Mouse (Mus musculus): ENCODE measurements around the gene Cfap99. TPM values are rescaled to one million over a fixed set of nuclear protein-coding genes. Genes with fewer than 3 reads are reported as not detected.

Gene Cfap99
- total RNA-seq, 4 experiments from 2014 or later = not detected

DNA sequence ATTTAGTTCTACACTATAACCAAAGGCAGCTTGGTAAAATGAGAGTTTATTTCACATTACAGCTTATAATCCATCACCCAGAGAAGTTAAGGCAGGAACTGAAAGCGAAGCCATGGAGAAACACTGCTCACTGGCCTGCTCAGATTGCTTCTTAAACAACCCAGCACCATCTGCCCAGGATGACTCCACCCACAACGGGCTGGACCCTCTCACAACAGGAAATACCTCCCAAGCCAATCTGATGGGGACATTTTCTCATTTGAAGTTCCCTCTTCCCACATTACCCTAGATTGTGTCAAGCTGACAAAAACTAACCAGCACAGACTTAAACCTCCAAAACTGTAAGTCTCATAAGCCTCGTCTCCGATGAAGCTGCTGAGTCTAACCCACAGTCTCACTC, 10.3 kb upstream of the Cfap99 start:
- DNase-seq (ENCODE audit: low spot score in 2 of 2) = no peak

DNA sequence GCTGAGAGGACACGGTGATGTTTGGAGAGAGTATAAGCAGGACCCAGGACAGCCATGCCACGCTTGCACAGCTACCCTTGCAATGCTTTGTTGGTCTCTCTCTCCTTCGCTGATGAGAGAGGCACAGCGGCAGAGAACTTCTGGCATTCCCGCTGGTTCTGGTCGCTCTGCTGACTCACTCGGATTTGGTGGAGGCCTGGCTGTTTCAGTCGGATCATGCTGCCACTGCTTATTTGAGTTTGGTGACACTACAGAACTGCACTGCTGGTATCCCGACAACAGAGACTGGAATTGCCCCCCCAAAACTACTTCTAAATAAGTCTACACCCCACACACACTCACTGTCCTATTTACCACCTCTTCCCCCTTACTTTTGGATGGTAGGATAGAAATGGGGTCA, 9.2 kb upstream of the Cfap99 start:
- no peak for DNase-seq (ENCODE audit: low spot score in 2 of 2)

DNA sequence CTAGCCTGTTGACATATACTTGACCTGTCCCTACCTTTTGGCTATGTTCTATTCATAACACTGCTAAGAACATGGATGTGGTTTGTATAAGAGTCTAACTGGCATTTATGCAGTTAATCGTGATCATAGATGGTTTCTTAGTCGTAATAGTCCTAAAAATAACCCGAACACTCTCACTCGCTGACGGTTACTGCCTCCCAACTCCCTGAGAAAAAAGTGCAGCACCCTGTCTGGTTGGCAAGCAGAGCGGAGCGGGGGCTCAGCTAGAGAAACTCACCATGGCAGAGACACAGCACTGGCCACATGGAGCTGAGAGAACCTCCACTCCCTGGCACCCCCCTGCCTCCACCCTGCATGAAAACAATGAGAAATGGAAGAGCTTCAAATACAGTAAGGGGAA, 7.4 kb upstream of the Cfap99 start:
- no peak for DNase-seq (ENCODE audit: low spot score in 2 of 2)

DNA sequence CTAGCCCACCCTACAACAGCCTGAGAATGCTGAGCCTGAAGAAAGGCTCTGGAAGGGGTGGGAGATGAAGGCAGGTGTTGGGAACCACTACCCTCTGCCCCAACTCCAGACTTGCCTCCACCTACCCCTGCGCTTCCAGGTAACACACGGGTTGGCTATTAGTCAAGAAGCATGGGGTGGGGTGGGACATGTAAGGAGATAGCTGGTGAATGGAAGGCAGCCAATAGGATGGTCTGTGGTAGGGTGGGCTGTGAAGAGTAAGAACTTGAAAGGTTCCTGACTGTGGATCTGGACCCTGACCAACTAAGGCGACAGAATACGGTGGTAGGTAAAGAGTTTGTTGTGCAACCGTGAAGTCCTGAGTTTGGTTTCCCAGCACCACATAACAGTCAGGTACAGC, 5.0 kb upstream of the Cfap99 start:
- no peak for DNase-seq (ENCODE audit: low spot score in 2 of 2)

DNA sequence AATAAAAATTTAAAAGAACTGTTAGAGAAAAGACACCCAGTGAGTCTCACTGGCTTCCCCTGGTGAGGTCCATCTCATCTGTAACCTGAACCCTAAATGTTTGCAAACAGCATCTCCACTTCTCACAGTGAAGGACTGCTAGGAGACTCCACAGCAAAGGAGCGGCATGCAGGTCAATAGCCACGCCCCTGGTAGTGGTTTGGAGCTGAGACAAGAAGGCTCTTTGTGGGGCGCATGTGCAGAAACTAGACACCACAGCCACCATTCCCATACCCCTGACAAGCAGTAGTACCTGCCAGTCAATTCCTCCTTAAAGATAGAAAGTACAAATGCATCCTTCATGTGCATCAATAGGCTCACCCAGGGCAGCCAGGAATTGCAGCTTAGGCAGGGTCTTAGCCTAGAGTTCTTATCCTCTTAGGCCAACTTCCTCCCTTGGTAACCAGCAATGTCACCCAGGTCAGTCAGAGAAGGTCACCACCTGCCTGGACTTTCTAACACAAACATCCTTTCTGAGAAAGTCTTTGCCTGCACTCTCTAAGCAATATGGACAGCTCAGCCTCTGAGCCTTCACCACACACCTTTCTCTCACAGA, 4.1 kb upstream of the Cfap99 start:
- DNase-seq (ENCODE audit: low spot score in 2 of 2) = no peak

DNA sequence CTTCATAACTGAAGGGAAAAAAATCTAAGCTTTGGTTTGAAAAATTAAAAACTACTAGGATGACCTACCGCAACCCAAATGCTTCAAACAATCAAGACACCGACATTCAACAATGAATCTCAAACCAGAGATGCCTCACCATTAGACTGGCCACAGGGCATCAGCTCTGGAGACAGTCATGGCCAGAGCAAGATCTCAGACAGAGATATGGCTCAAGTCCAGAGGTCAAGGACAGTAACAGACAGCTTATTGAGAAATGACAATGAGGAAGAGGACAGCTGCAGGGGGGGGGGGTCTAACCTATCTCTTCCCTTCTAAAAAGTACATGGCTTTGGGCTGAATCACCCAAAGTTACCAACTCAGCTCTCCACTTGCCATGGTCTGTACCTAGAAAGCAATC, 3.1 kb upstream of the Cfap99 start:
- no peak for DNase-seq (ENCODE audit: low spot score in 2 of 2)

DNA sequence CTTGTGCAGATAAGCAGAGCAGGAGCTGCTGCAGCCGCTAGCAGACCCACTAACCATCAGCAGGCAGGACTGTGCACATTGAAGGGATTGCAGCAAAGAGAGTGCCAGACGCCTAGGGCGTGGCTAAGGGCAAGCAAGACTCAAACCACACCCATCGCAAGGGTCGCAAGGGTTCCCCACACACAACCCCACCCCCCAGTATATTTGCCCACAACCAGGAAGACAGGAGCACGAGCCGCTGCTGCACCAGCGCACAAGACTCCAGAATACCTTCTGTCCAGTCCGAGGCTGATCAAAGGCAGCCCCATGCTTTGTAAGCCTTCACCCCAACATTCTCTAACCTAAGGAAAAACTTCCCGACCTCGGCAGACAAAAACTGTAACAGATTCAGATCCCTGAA, 1.9 kb upstream of the Cfap99 start:
- DNase-seq (ENCODE audit: low spot score in 2 of 2) = no peak

DNA sequence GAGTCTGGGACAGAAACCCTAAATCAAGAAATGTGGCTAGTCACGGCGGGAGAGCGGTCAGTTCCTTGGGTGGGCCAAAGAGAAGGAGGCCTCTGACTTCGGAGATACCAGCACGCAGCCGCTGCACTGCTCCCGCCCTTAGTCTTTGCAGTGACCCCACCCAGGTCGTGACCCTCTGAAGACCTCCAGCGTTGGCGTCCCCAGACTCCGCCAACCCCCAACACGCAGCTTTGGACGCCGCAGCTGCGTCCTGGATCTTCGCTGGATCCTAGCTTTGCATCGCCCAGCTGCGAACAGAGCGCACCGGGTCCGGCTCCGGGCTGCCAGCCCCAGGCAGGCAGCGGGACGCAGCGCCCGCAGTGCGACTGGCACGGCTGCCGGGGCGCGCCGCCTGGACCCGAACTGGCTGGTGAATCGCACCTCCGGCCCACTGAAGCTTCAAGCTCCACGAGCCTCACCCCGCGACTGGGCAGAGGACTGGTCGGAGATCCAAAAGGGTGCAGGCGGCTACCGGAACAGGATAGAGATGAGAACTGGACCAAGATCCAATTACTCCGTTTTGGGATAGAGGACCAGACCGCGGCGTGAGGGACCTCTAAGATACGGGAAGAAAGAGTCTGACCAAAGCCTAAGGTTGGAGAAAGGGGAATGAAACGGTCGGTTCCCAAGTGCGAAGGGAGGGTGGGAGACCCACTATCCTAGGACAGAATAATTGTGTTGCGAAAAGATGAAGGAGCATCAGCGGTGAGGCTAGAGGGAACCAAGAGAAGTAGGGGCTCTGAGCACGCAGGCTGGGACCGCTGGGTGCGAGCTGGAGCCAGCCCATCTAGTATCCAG, 1.2 kb upstream of the Cfap99 start:
- no peak for DNase-seq (ENCODE audit: low spot score in 2 of 2)

DNA sequence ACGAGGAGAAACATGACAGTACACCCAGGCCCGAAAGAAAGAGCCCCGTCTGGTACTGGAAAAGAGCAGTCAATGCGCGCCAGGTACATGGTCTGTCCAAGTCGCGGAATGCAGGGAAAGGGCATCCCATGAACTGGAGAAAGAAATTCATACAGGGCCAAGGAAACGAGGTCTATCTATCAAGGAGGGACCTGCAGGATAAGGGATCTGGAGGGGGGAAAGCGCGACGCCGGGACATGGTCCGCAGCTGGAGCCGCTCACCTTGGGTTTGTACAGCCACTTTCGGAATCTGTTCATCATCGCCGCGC, 608 bp upstream of the Cfap99 start:
- no peak for DNase-seq (ENCODE audit: low spot score in 2 of 2)

DNA sequence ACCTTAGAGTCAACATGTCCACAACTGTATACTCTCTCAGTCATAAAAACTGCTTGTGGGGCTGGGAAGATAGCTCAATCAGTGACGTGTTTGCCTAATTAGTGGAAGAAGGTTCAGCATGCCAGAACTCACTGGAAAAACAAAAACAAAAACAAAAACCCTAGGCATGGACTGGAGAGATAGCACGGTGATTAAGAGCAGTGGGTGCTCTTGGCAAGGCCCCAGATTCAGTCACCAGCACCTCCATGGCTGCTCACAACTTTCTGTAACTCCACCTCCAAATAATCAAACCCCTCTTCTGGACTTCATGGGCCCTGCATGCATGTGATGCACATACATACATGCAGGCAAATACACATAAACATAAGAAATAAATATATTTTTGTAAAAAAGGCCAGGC, 886 bp downstream of the Cfap99 start:
- DNase-seq (ENCODE audit: low spot score in 2 of 2) = no peak

DNA sequence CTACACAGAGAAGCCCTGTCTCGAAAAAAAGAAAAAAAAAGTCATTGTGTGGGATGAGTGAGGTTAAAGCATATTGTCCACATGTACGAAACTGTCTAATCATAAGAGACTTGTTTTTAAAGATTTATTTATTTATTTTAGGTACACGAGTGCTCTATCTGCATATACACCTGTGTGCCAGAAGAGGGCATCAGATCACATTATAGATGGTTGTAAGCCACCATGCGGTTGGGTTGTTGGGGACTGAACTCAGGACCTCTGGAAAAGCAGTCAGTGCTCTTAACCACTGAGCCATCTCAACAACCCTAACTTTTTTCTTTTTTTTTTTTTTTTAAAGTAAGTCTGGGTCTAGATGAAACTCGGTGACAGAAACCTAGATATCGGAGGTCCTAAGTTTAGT, 5.0 kb downstream of the Cfap99 start:
- DNase-seq (ENCODE audit: low spot score in 2 of 2) = no peak

DNA sequence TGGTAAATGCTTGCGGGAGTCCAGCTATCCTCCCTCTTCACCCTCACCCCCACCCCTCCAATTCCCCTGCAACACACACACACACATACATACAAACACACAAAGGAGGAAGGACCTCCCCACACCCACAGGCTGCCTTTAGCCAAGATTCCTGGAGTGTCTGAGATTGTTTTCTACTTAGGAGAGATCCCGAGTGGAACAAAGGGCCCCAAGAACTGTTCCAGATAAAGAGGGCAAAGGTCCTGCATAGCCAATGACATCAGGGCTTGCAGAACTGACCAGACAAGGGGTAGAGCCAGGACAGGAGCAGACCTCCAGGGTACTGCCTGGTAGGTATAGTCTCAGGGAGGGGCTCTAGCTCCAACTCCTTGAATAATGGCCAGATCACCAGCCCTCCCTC, 6.3 kb downstream of the Cfap99 start:
- DNase-seq (ENCODE audit: low spot score in 2 of 2) = no peak

DNA sequence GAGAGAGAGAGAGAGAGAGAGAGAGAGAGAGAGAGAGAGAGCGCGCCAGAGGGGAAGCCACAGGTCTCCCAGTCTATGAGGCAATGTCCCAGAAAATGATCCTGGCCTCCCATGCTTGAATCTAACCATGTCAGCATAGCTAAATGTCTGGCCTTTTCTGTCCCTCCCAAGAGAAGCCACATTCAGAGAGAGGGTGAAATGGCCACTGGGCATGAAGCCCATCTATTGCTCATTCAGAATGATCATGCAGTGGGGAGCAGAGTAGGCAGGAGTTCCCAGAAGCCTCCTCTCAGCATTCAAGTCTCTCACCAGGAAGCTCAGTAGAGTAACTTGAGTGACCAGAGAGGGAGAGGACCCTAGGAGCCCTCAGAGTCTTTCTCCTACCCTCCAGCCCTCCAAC, 6.7 kb downstream of the Cfap99 start:
- no peak for DNase-seq (ENCODE audit: low spot score in 2 of 2)

DNA sequence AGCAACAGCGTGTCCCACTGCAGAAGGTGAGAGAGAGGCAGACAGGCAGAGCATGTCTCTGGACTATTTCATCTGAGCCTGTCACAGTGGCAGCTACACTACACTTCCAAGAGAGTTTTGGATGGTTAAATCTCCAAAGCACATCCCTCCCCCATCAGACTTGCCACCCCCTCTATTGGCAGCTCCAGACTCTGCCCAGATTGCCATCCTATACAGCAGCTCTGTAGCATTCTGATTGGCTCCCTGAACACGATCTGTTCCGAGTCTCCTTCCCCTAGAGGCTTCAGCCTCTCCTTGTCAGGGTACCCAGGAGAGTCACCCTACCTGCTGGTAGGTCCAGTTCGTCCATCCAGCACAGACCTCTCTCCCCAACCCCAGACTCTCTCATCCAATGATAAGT, 9.7 kb downstream of the Cfap99 start:
- no peak for DNase-seq (ENCODE audit: low spot score in 2 of 2)

DNA sequence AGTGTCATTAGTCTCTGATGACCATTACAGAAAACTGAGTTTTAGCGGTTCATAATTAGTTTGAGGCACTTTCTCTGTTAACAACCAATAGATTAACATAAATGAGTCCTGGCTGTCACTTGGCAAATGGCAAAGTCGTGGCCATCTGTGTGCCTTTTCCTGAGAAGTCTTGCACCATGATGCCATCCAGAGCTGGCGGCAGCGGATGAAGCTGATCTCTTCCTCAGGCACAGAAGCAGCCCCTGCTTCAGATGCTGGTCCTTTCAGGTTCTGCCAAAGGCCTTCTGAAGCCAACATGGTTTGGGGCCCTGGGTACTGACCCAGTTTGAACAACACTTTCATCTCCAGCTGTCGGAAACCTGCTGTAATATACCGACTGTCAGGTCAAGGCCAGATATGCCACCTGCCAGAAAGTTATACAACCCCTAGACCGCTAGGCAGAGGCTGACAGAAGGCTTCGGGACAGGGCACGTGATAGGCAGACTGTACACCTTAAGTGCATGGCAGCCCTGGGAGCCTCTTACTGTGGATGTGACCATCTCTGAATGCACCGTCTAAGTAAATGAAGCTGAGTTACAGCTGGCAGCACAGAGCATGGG, 10.6 kb downstream of the Cfap99 start:
- no peak for DNase-seq (ENCODE audit: low spot score in 2 of 2)

DNA sequence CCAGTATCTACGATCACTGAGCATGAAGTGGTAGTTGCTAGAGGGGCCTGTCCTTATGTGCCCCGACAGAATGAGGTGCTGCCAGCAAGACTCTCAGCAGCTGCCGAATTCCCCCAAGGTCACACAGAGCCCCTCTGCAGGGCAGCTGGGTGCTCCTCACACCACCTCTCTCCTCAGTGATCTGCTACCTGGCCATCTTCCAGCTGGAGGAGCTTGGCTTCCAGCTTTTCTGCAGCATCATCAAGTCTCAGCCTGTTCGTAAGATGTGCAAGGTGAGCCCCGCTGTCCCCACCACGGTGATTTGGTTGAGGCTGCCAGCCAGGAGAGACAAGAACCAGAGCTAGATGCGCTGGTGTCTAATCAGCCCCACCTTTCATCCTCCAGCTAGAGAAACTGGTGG, 14.0 kb downstream of the Cfap99 start:
- no peak for DNase-seq (ENCODE audit: low spot score in 2 of 2)

DNA sequence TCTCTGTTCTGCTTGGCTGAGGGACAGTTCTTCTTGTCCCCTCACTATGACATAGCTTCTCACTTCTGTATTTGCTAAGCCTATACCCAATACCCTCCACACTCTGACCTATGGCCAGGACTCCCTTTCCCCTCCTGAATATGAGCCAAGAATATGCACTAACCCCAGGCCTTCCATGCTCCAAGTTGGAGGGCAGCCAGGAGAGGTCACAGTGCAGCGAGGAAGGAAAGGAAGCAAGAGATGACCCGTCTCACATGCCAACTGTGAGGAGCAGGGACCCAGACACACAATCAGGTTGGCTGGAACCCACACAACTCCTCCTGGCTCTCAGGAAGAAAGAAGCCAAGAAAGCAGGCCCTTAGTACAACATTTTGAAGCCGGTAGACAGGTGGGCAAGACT, 20.6 kb downstream of the Cfap99 start:
- no peak for DNase-seq (ENCODE audit: low spot score in 2 of 2)

DNA sequence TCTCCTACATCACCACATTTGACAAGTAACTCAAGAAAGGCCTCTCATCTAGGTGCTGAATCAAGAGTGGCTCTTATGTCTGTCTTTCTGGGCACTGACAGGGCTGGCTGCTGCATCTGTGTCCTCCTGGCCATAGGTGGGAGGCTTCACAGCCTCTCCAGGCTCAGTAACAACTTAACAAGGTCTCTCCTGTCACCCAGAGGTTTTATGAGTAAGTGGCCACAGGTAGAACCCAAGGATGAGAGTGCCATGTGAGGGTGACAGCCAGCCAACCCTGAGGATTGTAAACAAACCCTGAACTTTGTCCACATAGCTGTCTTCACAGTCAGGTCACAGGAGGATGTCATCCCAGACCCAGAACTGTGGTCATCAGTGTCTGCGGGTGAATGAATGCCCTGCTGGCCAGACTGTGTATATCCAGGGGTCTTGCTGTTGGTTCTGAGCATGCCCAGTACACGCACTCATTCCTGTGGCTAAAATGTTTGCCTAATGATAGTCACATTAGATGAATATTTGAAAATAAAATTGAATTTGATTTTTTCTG, 31.2 kb downstream of the Cfap99 start:
- no peak for DNase-seq (ENCODE audit: low spot score in 2 of 2)

DNA sequence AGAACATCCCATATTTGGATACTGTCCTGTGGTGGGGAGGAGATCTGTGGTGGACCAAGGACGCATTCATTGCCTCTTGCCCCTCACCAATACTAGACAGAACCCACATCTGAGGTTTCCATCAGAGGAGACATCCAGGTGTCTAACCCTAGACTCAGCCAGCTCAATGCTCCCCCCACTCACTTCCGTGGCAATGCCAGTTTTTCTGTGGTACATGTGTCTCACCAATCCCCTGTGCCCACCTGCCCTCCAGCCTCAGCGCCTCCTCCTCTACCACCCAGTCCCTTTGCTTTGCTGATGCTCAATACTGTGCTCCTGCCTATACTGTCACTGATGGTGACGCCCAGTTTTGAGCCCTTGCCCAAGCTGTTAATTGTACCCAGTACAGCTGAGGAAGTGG, 32.8 kb downstream of the Cfap99 start:
- no peak for DNase-seq (ENCODE audit: low spot score in 2 of 2)

DNA sequence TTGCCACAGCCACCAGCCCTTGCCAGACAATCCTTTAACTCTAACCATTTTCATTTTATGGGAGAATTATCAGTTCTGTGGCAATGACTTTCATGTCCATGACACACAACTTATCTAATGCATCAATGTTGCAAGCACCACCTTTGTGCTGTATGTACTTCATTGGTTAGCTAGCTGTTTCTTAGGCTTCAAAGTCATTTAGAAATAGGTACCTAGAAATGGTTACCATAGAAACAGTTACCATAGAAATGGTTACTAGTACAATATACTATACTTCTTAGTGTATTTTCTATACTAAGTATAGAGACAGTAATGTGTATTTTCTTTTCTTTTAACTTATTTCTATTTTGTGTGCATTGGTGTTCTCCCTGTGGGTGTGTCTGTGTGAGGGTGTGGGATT, 36.9 kb downstream of the Cfap99 start:
- DNase-seq (ENCODE audit: low spot score in 2 of 2) = no peak

DNA sequence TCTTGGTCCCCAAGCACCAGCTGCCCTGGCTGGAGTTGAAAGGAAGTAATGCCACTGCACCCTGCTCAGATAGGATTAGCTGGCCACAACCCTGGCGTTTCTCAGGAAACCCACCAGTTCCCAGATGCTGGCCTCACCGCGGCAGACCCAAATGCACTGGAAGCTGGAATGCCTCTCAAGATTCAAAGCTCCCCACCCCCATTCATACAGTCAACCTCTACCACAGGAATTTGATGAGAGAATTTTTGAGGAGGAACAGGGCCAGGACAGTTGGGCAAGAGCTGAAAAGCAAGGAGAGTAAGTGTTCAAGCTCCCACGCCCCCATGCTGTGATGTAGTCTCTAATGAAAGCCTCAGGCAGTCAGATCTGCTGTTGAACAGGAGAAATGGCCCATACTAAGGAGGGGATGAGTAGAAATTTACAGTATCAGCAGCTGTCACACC, 37.9 kb downstream of the Cfap99 start:
- DNase-seq (ENCODE audit: low spot score in 2 of 2) = no peak

DNA sequence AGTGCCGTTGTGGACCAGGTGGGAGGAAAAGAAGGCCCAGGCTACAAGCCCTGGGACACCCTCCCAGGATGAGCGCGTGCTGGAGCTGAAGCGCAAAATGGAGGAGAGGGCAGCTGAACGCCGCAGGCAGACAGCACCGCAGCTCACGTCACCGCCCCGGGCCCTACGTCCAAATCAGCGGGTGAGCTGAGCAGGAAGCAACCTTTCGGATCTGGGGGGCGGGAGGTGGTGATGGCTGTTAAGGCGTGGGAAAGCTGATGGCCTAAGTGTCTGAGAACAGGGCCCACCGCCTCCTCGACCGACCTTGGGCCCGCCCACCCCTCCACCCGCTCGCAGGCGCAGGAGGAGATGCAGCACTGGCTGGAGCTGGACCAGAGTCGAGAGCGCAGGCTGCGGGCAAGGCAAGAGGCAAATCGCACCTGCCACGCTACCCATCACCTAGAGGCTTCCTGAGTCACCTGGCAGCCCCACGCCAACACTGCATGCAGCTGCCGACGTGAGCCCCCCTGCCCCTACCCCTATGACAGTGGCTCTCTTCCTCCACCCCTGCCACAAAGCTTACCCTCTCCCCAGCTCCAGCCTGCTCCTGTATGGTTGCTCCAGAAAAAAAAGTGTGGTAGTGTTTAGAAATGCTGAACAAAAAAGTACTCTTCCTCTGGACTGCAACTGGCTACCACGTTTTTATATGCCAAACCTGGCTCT, 38.6 kb downstream of the Cfap99 start:
- no peak for DNase-seq (ENCODE audit: low spot score in 2 of 2)
